Mouse (Mus musculus): Measurements from ENCODE around the gene Ddx1. TPM values are rescaled to one million over a fixed set of nuclear protein-coding genes. Genes with fewer than 3 reads are reported as not detected.
A peak's percentile ranks its signal among the peaks of the same experiment; 100 is the strongest.
"Not testable (repeated sequence)": the region's sequence is repeated elsewhere in the genome, so short reads cannot be mapped to it uniquely, and the experiment has no call there.

Gene Ddx1
- polyA plus RNA-seq, 1 experiment from 2014 or later, result 144 TPM

DNA sequence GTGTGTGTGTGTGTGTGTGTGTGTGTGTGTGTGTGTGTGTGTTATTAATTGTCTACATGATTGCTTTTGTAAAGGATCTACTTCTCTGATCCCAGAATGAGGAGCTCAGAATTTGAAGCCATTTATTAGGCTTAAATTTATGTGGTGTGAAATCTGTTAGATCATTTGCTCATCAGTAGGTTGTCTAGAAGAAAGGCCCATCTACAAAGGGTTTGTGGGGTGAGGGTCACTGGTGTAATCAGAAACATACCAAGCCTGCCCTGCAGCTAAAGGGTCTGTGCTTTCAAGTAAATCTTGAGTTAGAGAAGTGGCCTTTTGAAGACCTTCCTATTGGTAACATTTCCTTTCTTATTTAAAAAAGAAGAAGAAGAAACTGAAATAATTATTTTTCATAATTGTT lies 53.5 kb downstream of the Ddx1 start:
- H3K4me2 ChIP-seq (replicated peaks), result no peak overlapping the region
- no peaks in the 10 kb centered on the region for H3K27me3 ChIP-seq (ENCODE audit: control insufficient read depth, insufficient read depth, low read length)
- no peaks in the 10 kb centered on the region for H3K36me3 ChIP-seq (replicated peaks; ENCODE audit: control insufficient read depth, insufficient read depth)
- H3K9me3 ChIP-seq (ENCODE audit: control insufficient read depth, low read length), result no peaks in the 10 kb centered on the region
- H3K4me1 ChIP-seq (replicated peaks; ENCODE audit: control insufficient read depth, insufficient read depth, low read length), result no peaks in the 10 kb centered on the region
- no peak for ATAC-seq (ENCODE audit: low FRiP score)
- H3K4me3 ChIP-seq (replicated peaks; ENCODE audit: low read length), result no peak overlapping the region
- H3K9ac ChIP-seq, result no peak overlapping the region
- no peak overlapping the region for H3K27ac ChIP-seq
- no peak for DNase-seq (ENCODE audit: low spot score)

DNA sequence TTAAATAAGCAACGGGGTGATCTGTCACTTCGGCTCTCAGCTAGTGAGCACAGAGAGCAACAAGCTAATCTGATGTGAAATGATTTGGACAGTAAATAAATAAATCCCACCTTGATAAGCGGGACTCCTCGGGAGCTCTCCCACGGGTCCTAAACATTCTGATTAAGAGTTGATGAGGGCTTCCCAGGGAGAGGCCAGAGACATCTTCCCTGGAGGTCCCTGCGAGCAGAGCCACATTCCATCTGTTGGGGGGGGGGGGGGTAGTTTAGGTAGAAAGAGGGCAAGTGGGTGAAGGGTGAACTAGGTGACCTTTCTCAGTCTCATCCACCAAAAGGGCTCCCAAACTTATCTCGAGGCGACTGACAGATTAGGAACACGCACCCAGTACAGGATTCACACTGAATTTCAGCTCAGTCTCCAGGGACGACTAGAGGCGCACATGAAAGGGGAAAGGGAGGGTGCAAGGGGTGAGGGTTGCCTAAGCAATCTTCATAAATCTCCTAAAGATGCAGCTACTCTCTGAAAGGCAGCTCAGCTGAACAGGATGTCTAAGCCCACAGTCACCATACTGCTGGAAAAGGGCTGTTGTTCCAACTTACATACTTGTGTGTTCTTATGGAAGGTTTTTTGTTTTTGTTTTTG lies 60.8 kb downstream of the Ddx1 start:
- 0 out of 2 replicates have a peak, but pooled peaks cover 3% of the 10 kb centered on the region for H3K4me1 ChIP-seq (replicated peaks; ENCODE audit: control insufficient read depth, insufficient read depth, low read length)
- no peak overlapping the region for H3K27ac ChIP-seq
- no peaks in the 10 kb centered on the region for H3K36me3 ChIP-seq (replicated peaks; ENCODE audit: control insufficient read depth, insufficient read depth)
- H3K9me3 ChIP-seq (ENCODE audit: control insufficient read depth, low read length), result no peaks in the 10 kb centered on the region
- no peak overlapping the region for H3K9ac ChIP-seq
- ATAC-seq (ENCODE audit: low FRiP score), result no peak
- H3K27me3 ChIP-seq (ENCODE audit: control insufficient read depth, insufficient read depth, low read length), result no peaks in the 10 kb centered on the region
- H3K4me3 ChIP-seq (replicated peaks; ENCODE audit: low read length), result no peak overlapping the region
- no peak overlapping the region for H3K4me2 ChIP-seq (replicated peaks)
- DNase-seq (ENCODE audit: low spot score), result no peak
- WGBS, result 42% methylated on average over 11 of the region's 11 CpGs

DNA sequence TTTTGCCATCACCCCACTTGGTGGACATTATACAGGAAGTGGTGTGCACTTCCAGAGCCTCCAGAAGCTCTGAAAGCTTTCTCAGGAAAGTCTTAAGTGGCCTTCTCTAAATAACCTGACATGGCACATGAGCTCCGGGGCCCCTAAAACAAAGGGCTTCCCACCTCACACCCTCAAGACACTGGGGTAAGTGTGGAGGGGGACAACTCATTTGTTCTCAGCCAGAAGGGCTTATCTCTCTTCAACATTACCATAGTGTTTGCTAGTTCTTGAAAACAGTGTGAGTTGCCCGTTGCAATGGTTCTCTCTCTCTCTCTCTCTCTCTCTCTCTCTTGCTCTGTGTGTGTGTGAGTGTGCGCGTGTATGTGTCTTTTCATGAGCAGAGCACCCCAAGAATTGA lies 62.8 kb downstream of the Ddx1 start:
- Histone ChIP-seq H3K4me3 (replicated peaks; ENCODE audit: low read length) (no peak overlapping the region), H3K9me3 (ENCODE audit: control insufficient read depth, low read length) (no peaks in the 10 kb centered on the region), H3K4me1 (replicated peaks; ENCODE audit: control insufficient read depth, insufficient read depth, low read length) (0 out of 2 replicates have a peak, but pooled peaks cover 3% of the 10 kb centered on the region), H3K36me3 (replicated peaks; ENCODE audit: control insufficient read depth, insufficient read depth) (no peaks in the 10 kb centered on the region), H3K27ac (no peak overlapping the region), H3K9ac (no peak overlapping the region), H3K4me2 (replicated peaks) (no peak overlapping the region), H3K27me3 (ENCODE audit: control insufficient read depth, insufficient read depth, low read length) (no peaks in the 10 kb centered on the region)
- no peak for ATAC-seq (ENCODE audit: low FRiP score)
- 90% methylated on average over 4 of the region's 4 CpGs for WGBS
- DNase-seq (ENCODE audit: low spot score), result no peak

DNA sequence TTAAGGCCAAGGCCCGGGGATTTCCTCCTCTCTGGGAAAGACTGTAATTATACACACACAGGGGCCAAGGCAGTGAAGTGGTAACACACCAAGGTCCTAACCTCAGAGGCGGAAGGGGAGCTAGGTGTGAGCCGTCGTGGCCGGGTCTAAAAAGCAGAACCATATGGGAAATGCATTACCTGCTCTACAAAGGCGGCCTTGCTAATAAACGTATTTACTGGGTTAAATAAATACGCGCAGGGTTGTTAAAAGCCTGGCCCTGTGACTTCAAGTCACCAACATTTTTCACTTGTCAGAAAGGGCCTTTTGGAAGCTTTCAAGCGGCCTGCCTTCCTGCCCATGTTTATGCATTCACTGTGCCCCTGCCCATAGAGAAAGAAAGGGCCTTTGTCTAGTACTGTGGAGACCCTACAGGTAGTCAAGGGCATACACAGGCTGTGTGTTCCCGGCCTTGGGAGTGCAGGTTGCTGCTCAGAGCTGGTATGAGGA lies 64.1 kb downstream of the Ddx1 start:
- ATAC-seq (ENCODE audit: low FRiP score) (no peak), DNase-seq (ENCODE audit: low spot score) (no peak)
- Histone ChIP-seq H3K27ac (no peak overlapping the region), H3K4me3 (replicated peaks; ENCODE audit: low read length) (no peak overlapping the region), H3K4me2 (replicated peaks) (no peak overlapping the region), H3K36me3 (replicated peaks; ENCODE audit: control insufficient read depth, insufficient read depth) (no peaks in the 10 kb centered on the region), H3K9me3 (ENCODE audit: control insufficient read depth, low read length) (no peaks in the 10 kb centered on the region), H3K27me3 (ENCODE audit: control insufficient read depth, insufficient read depth, low read length) (no peaks in the 10 kb centered on the region), H3K4me1 (replicated peaks; ENCODE audit: control insufficient read depth, insufficient read depth, low read length) (0 out of 2 replicates have a peak, but pooled peaks cover 3% of the 10 kb centered on the region), H3K9ac (no peak overlapping the region)
- 53% methylated on average over 11 of the region's 11 CpGs for WGBS

DNA sequence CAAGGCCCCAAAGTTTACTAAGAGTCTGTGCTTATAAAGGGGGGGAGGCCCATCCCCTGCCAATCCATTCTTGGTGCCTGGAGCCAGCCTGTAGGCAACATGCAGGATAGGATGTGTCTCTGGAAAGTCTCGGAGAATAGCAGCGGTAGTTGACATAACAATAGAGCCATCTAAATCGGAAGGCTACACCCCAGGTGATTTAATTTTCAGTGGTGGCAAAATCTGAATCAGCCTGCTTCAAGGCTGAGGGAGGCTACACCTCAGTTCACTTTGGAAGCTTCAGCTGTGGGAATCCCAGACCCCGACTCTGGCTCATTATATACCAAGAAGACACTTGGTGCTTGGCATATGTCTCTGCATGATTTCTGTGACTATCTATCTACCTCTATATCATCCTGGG lies 64.9 kb downstream of the Ddx1 start:
- ATAC-seq (ENCODE audit: low FRiP score); H3K36me3 ChIP-seq (replicated peaks; ENCODE audit: control insufficient read depth, insufficient read depth); DNase-seq (ENCODE audit: low spot score); H3K27me3 ChIP-seq (ENCODE audit: control insufficient read depth, insufficient read depth, low read length); H3K27ac ChIP-seq; H3K4me2 ChIP-seq (replicated peaks); H3K4me1 ChIP-seq (replicated peaks; ENCODE audit: control insufficient read depth, insufficient read depth, low read length); H3K4me3 ChIP-seq (replicated peaks; ENCODE audit: low read length); H3K9ac ChIP-seq; H3K9me3 ChIP-seq (ENCODE audit: control insufficient read depth, low read length): not testable (repeated sequence)
- 80% methylated on average over 4 of the region's 4 CpGs for WGBS

DNA sequence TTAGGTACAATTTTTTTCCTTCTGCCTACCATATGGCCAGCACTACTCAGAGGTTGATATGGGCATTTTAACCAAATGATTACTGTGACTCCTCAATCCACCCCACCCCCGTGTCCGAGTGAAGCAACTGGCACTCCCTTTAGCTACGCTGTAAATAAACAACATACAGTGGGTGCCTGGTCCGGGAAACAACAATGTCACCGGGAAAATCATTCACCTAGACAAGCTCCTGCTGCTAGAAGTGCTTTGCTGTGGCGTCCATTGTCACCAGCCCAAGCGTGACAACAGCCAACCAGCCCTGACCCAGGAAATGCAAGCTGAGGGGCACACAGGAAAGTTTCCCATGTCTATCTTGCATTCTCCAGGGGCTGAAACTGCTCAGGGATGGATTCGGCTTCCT lies 66.8 kb downstream of the Ddx1 start:
- no peaks in the 10 kb centered on the region for H3K36me3 ChIP-seq (replicated peaks; ENCODE audit: control insufficient read depth, insufficient read depth)

DNA sequence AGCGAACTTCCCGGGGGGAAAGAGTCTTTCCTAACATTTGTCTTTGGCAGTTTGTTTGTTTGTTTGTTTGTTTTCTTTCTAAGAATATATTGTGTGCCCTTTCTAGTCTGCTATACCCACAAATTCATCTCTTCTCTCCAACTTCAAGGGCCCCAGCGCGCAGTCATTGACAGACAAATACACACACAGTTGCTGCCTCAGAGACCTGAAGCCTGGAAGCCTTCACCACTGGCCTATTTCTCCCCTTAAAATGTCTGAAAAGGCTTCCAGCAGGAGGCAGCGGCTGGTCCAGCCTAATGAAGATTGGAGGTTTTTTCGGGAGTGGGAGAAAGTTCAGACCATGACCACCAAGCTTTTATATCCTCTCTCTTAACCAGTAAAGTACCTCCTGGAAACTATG lies 67.3 kb downstream of the Ddx1 start:
- DNase-seq (ENCODE audit: low spot score) (no peak), ATAC-seq (ENCODE audit: low FRiP score) (no peak)
- H3K36me3 ChIP-seq (replicated peaks; ENCODE audit: control insufficient read depth, insufficient read depth), result no peaks in the 10 kb centered on the region
- H3K4me2 ChIP-seq (replicated peaks), result no peak overlapping the region
- no peak overlapping the region for H3K9ac ChIP-seq
- H3K27me3 ChIP-seq (ENCODE audit: control insufficient read depth, insufficient read depth, low read length), result no peaks in the 10 kb centered on the region
- no peak overlapping the region for H3K4me3 ChIP-seq (replicated peaks; ENCODE audit: low read length)
- 82% methylated on average over 6 of the region's 6 CpGs for WGBS
- H3K9me3 ChIP-seq (ENCODE audit: control insufficient read depth, low read length), result no peaks in the 10 kb centered on the region
- no peaks in the 10 kb centered on the region for H3K4me1 ChIP-seq (replicated peaks; ENCODE audit: control insufficient read depth, insufficient read depth, low read length)
- H3K27ac ChIP-seq, result no peak overlapping the region

More for the DNA sequence above, 66.8 kb downstream of the Ddx1 start:
- WGBS, result 31% methylated on average over 8 of the region's 8 CpGs
- H3K4me2 ChIP-seq (replicated peaks), result no peak overlapping the region
- no peaks in the 10 kb centered on the region for H3K4me1 ChIP-seq (replicated peaks; ENCODE audit: control insufficient read depth, insufficient read depth, low read length)
- H3K9me3 ChIP-seq (ENCODE audit: control insufficient read depth, low read length), result no peaks in the 10 kb centered on the region
- DNase-seq (ENCODE audit: low spot score) (no peak), ATAC-seq (ENCODE audit: low FRiP score) (no peak)
- H3K9ac ChIP-seq, result no peak overlapping the region
- H3K4me3 ChIP-seq (replicated peaks; ENCODE audit: low read length), result no peak overlapping the region
- H3K27ac ChIP-seq, result no peak overlapping the region
- no peaks in the 10 kb centered on the region for H3K27me3 ChIP-seq (ENCODE audit: control insufficient read depth, insufficient read depth, low read length)

DNA sequence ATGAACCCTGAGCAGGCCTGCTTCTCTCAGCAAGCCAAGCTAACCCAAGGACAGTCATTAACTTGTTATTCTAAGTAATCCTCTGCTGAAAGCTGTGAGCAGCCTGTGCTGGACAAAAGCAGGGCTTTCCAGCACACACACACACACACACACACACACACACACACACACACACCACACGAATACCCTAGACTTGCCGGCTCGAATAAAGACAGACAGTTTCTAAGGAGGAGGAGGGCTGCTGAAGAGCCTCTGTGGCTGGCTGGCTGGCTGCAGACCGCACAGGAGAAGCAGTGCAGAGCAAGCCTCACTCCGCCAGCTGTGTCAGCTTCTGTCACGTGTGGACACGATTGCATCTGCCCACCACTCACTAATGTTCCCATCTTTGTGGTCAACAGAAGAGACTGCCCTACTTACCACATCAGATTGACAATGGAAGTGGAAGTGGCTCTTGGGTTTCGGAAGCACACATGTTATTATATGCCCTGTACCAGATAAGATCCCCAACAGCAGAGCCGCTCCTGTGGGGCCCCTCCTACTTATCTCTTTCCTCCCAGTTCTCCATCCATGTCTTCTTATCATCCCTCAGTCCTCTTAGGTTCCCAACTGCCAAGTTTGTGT lies 68.2 kb downstream of the Ddx1 start:
- no peaks in the 10 kb centered on the region for H3K36me3 ChIP-seq (replicated peaks; ENCODE audit: control insufficient read depth, insufficient read depth)
- DNase-seq (ENCODE audit: low spot score) (peak; percentile 47), ATAC-seq (ENCODE audit: low FRiP score) (peak; percentile 77)
- no peak overlapping the region for H3K4me3 ChIP-seq (replicated peaks; ENCODE audit: low read length)
- H3K4me2 ChIP-seq (replicated peaks), result no peak overlapping the region
- no peaks in the 10 kb centered on the region for H3K9me3 ChIP-seq (ENCODE audit: control insufficient read depth, low read length)
- no peaks in the 10 kb centered on the region for H3K4me1 ChIP-seq (replicated peaks; ENCODE audit: control insufficient read depth, insufficient read depth, low read length)
- no peaks in the 10 kb centered on the region for H3K27me3 ChIP-seq (ENCODE audit: control insufficient read depth, insufficient read depth, low read length)
- no peak overlapping the region for H3K27ac ChIP-seq
- WGBS, result 30% methylated on average over 9 of the region's 9 CpGs
- H3K9ac ChIP-seq, result no peak overlapping the region

DNA sequence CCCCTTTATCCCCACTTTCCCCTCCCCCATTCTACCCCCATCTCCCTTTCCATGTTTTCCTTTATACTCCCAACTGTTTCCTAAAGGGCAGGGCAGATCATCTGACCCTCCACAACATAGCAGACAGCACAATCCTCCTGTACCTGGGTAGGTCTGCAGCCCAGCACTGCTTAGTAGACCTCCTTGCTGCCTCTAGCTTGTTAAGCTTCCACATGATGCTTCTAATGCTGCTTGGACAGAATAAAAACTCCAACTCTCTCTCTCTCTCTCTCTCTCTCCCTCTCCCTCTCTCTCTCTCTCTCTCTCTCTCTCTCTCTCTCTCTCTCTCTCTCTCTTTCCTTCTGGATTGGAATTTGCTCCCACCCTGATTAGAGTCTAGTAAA lies 68.7 kb downstream of the Ddx1 start:
- DNase-seq (ENCODE audit: low spot score) (no peak), ATAC-seq (ENCODE audit: low FRiP score) (no peak)
- no peaks in the 10 kb centered on the region for H3K36me3 ChIP-seq (replicated peaks; ENCODE audit: control insufficient read depth, insufficient read depth)
- no peak overlapping the region for H3K9ac ChIP-seq
- H3K27me3 ChIP-seq (ENCODE audit: control insufficient read depth, insufficient read depth, low read length), result no peaks in the 10 kb centered on the region
- H3K4me2 ChIP-seq (replicated peaks), result no peak overlapping the region
- no peaks in the 10 kb centered on the region for H3K4me1 ChIP-seq (replicated peaks; ENCODE audit: control insufficient read depth, insufficient read depth, low read length)
- no peaks in the 10 kb centered on the region for H3K9me3 ChIP-seq (ENCODE audit: control insufficient read depth, low read length)
- H3K4me3 ChIP-seq (replicated peaks; ENCODE audit: low read length), result no peak overlapping the region
- no peak overlapping the region for H3K27ac ChIP-seq

Data from hindbrain, embryonic 14.5 days (tissue).